Mouse (Mus musculus): ENCODE measurements around the gene Naglu. TPM values are rescaled to one million over a fixed set of nuclear protein-coding genes. Genes with fewer than 3 reads are reported as not detected.

Gene Naglu
- polyA plus RNA-seq, 1 experiment, result 12.5 TPM

GRCm38 (mm10) chr11:101070987-101071386 lies 1.2 kb downstream of the Naglu start:
- TF ChIP-seq POLR2A (IDR thresholded peaks at IDR 0.05; ENCODE audit: borderline replicate concordance, extremely low read depth, insufficient read depth, insufficient read length, poor library complexity, severe bottlenecking) (no peak), CTCF (IDR thresholded peaks at IDR 0.05; ENCODE audit: borderline replicate concordance, extremely low read depth, insufficient read depth, insufficient read length) (no peak)
- DNase-seq (ENCODE audit: low read depth), result no peak

GRCm38 (mm10) chr11:101071810-101072428 lies 2.1 kb downstream of the Naglu start:
- TF ChIP-seq CTCF (IDR thresholded peaks at IDR 0.05; ENCODE audit: borderline replicate concordance, extremely low read depth, insufficient read depth, insufficient read length), result no peak
- TF ChIP-seq POLR2A (IDR thresholded peaks at IDR 0.05; ENCODE audit: borderline replicate concordance, extremely low read depth, insufficient read depth, insufficient read length, poor library complexity, severe bottlenecking), result no peak
- no peak for DNase-seq (ENCODE audit: low read depth)

GRCm38 (mm10) chr11:101078121-101078520 lies 8.3 kb downstream of the Naglu start, which contains the start of gene Hsd17b1:
TSS of gene Hsd17b1 (plus strand) at chr11:101078411.
- DNase-seq (ENCODE audit: low read depth), result no peak
- TF ChIP-seq CTCF (IDR thresholded peaks at IDR 0.05; ENCODE audit: borderline replicate concordance, extremely low read depth, insufficient read depth, insufficient read length) (no peak), POLR2A (IDR thresholded peaks at IDR 0.05; ENCODE audit: borderline replicate concordance, extremely low read depth, insufficient read depth, insufficient read length, poor library complexity, severe bottlenecking) (no peak)

- TF ChIP-seq POLR2A (IDR thresholded peaks at IDR 0.05; ENCODE audit: borderline replicate concordance, extremely low read depth, insufficient read depth, insufficient read length, poor library complexity, severe bottlenecking) (no peak), CTCF (IDR thresholded peaks at IDR 0.05; ENCODE audit: borderline replicate concordance, extremely low read depth, insufficient read depth, insufficient read length) (no peak)
- DNase-seq (ENCODE audit: low read depth), result no peak
Observed at GRCm38 (mm10) chr11:101079746-101080145, 9.9 kb downstream of the Naglu start.

- TF ChIP-seq CTCF (IDR thresholded peaks at IDR 0.05; ENCODE audit: borderline replicate concordance, extremely low read depth, insufficient read depth, insufficient read length), result no peak
- TF ChIP-seq POLR2A (IDR thresholded peaks at IDR 0.05; ENCODE audit: borderline replicate concordance, extremely low read depth, insufficient read depth, insufficient read length, poor library complexity, severe bottlenecking), result no peak
- no peak for DNase-seq (ENCODE audit: low read depth)
Observed at GRCm38 (mm10) chr11:101080421-101080820, 10.6 kb downstream of the Naglu start.

- DNase-seq (ENCODE audit: low read depth), result peak; percentile 27
- no peak for TF ChIP-seq CTCF (IDR thresholded peaks at IDR 0.05; ENCODE audit: borderline replicate concordance, extremely low read depth, insufficient read depth, insufficient read length)
Observed at GRCm38 (mm10) chr11:101081659-101082058, 11.8 kb downstream of the Naglu start.

GRCm38 (mm10) chr11:101082208-101083082 lies 12.6 kb downstream of the Naglu start, which contains the start of gene Coasy:
TSS of gene Coasy (plus strand) at chr11:101082565.
- TF ChIP-seq CTCF (IDR thresholded peaks at IDR 0.05; ENCODE audit: borderline replicate concordance, extremely low read depth, insufficient read depth, insufficient read length), result peak; percentile 40; the same call in 1 of the 2 replicates
- TF ChIP-seq POLR2A (IDR thresholded peaks at IDR 0.05; ENCODE audit: borderline replicate concordance, extremely low read depth, insufficient read depth, insufficient read length, poor library complexity, severe bottlenecking), result peak; percentile 51; the same call in 1 of the 2 replicates
- peak; percentile 98 for DNase-seq (ENCODE audit: low read depth)

GRCm38 (mm10) chr11:101083083-101083697 lies 13.4 kb downstream of the Naglu start:
- no peak for TF ChIP-seq CTCF (IDR thresholded peaks at IDR 0.05; ENCODE audit: borderline replicate concordance, extremely low read depth, insufficient read depth, insufficient read length)
- no peak for TF ChIP-seq POLR2A (IDR thresholded peaks at IDR 0.05; ENCODE audit: borderline replicate concordance, extremely low read depth, insufficient read depth, insufficient read length, poor library complexity, severe bottlenecking)
- no peak for DNase-seq (ENCODE audit: low read depth)

- no peak for TF ChIP-seq POLR2A (IDR thresholded peaks at IDR 0.05; ENCODE audit: borderline replicate concordance, extremely low read depth, insufficient read depth, insufficient read length, poor library complexity, severe bottlenecking)
- no peak for TF ChIP-seq CTCF (IDR thresholded peaks at IDR 0.05; ENCODE audit: borderline replicate concordance, extremely low read depth, insufficient read depth, insufficient read length)
- no peak for DNase-seq (ENCODE audit: low read depth)
Observed at GRCm38 (mm10) chr11:101084246-101084645, 14.4 kb downstream of the Naglu start.

- TF ChIP-seq POLR2A (IDR thresholded peaks at IDR 0.05; ENCODE audit: borderline replicate concordance, extremely low read depth, insufficient read depth, insufficient read length, poor library complexity, severe bottlenecking) (no peak), CTCF (IDR thresholded peaks at IDR 0.05; ENCODE audit: borderline replicate concordance, extremely low read depth, insufficient read depth, insufficient read length) (no peak)
- DNase-seq (ENCODE audit: low read depth), result no peak
Observed at GRCm38 (mm10) chr11:101084811-101085210, 15.0 kb downstream of the Naglu start.

GRCm38 (mm10) chr11:101085617-101086322 lies 16.0 kb downstream of the Naglu start:
- DNase-seq (ENCODE audit: low read depth), result no peak
- TF ChIP-seq POLR2A (IDR thresholded peaks at IDR 0.05; ENCODE audit: borderline replicate concordance, extremely low read depth, insufficient read depth, insufficient read length, poor library complexity, severe bottlenecking) (no peak), CTCF (IDR thresholded peaks at IDR 0.05; ENCODE audit: borderline replicate concordance, extremely low read depth, insufficient read depth, insufficient read length) (no peak)

All from brain, embryonic 14.5 days (tissue).